Mouse (Mus musculus): ENCODE data around the gene Atp9a.

GRCm38 (mm10) chr2:168765065-168765681, 23.0 kb upstream of the Atp9a start:
- TF ChIP-seq POLR2A (IDR thresholded peaks at IDR 0.05; ENCODE audit: insufficient read depth, low read depth, low read length) = no peak
- TF ChIP-seq CTCF (IDR thresholded peaks at IDR 0.05) = peak; percentile 64
- TF ChIP-seq EP300 (IDR thresholded peaks at IDR 0.05; ENCODE audit: insufficient read depth, low read depth, low read length) = no peak
